Mouse (Mus musculus) MN1 (cell line): Measurements from ENCODE around the gene Tomm20.

Experiments
- DNase-seq: peaks from one replicate; pipeline ENCODE4 v3.0.0-alpha.2; 2016; ENCODE audit warnings: low spot score

Gene Tomm20

DNA sequence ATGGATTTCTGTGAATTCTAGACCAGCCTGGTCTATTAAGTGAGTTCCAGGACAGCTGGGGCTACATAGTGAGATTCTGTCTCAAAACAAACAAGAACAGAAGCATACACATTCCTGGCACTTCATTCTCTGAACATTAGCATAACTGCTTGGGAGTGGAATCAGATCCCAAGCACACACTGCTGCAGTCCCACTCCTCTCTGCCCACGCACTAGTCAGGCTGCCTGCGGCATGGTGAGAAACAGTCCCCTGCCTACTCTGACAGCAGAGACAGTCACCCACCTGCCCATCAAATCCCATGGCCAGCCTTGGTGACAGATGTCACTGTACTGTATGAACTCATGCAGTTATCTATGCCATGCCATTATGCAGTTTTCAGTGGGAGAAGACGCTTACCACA is 15.9 kb upstream of the Tomm20 start:
- no peak for DNase-seq

DNA sequence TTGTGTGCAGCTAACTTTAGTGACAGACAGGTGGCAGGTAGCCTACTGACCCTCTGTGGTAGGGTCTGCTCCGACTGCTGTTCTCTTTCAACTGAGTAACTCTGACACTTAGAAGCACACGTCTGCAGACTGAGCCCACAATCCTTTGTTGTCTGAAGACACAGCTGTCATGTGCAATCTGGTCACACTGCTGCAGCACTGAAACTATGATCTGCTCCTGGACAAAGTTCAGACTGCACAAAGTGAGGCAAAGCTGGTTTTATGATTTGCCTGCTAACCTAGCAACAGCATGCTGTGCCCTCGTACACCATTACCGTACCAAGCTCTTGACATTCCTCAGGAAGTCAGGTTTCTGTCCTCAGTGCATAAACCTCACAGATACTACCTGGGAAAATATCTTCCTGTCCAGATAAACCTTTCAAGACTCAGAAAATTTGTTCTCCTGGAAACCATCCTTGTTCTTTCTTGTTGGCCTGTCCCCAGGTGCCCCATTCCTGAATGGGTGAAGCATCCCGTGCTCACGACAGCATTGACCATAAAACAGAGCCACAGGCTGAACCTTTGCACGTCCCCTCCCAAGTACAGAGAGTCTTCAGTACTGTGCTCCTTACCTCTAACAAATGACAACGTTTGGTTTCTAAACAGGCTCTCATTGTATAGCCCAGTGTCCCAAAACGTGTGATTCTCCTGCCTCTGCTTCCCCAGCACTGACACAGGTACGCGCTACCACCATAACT is 6.4 kb upstream of the Tomm20 start:
- DNase-seq: no peak

DNA sequence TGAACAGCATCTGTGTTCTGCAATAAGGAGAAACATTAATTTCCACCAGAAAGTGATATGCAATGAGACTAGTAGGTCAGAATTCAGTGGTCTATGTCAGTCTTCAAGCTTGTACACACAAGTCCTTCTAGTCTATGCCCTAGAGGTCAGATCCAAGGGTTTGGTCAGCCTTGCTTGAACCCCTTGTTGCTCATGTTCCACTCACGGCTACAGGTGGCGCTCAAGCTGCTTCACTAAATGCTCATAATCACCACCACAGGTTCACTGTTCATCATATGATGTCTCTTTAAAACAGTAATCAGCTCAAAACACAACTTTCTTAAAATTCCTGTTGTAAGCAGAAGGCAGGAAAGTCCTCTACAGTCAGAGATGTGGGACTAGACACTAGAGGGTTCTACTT is 3.9 kb upstream of the Tomm20 start:
- DNase-seq: no peak

DNA sequence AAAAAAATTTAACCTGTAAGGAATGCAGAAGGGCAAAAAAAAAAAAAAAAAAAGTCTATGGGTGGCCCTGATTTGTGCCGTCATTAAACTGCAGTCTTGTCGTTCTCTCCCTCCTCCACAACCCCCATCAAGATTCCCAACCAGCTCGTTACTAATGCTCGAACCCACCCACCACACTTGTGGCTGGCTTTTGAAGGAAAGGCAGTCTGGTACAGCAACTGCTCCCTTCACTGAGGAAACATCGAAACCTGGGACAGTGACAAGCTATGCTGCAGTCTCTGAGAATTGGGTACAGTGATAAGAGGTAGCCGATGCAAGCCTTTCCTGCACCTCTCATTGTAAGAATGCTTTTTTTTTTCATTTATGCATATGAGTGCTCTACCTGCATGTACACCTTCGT is 800 bp upstream of the Tomm20 start:
- no peak for DNase-seq

DNA sequence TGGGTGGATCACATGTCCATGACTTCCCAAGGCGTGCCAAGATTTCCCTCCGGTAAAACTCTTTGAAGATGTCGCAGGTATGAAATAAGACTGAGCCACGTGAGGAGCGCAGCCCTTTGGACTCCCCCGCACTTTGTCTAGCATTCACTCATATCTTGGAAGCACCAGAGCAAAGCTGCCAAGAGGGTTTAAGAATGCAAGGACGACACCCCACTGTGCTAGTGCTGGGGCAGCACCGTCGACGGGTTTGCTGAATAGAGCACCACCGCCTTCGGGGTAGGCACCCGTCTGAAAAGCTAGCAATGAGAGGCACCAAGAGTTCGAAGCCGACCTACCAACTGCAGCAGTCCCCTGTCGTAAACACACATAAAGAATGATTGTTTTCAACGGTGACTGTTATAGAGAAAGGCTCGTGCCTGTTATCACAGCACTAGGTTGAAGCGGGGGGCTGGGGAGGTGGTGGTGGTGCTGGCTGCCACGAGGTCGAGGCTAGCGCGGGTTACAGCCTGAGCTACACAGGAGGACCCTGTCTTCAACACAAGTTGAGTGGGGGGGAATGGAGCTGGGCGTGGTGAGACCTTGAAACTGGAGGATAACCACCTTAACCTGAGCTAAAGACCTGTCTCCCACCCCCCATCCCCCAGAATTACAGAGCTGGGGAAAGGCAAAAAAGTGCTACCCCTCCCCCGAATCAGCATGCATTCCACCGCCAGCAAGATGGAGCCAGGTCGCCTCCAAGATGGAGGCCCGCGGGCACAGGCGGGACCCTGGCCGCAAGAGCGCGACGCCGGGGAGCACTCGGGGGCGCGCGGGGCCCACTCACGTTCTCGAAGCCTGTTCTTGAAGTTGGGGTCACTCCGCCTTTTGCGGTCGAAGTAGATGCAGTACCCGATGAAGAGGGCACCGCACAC is 608 bp downstream of the Tomm20 start:
- DNase-seq: peak; percentile 78

DNA sequence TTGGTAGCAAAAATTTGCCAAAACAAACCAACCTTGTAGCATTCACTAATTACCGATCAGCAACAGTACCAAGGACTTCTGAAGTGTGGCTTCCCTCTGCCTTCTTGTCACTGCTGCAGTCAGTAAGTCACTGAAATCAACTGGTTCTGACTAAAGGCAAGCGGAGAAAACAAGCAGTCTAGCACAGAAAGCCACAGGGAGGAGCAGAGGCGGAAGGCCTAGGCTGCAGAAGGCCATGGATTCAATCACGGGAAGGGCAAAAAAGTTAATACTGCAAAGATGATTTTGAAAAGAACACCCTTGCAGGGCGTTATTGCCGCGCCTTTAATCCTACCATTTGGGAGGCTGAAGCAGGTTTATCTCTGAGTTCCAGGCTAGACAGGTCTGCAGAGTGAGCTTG is 2.1 kb downstream of the Tomm20 start:
- no peak for DNase-seq

DNA sequence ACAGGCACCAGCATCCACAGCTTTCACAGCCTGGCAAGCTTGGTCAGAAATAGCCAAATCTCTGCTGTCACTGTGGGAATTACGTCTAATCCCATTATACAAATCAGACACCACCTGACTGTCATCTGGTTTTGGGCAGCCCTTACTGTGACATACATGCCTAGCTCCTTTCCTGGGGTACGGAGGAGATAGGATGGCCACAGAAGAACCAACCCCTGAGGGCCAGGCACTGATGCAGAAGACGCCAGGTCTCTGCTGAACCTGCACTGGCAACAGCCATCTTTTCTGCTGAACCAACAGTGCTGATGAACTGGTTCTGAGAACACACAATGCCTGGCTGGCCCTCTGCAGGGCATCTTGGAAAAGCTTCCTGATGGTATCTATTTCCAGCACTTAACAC is 8.3 kb downstream of the Tomm20 start:
- peak; percentile 67 for DNase-seq

DNA sequence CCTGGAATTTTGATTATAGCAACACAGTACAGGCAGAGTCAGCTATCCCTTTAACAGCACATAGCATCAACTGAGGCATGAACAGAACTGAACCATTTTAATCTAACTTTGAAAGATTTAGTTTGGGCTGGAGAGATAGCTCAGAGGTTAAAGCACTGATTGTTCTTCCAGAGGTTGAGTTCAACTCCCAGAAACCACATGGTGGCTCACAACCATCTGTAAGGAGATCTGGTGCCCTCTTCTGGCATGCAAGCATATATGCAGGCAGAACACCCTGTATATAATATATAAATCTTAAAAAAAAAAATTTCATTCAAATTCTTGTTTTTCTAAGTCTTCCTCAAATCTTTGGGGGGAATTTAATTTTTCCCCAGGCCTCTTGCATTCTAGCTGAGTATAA is 9.7 kb downstream of the Tomm20 start:
- peak; percentile 51 for DNase-seq

DNA sequence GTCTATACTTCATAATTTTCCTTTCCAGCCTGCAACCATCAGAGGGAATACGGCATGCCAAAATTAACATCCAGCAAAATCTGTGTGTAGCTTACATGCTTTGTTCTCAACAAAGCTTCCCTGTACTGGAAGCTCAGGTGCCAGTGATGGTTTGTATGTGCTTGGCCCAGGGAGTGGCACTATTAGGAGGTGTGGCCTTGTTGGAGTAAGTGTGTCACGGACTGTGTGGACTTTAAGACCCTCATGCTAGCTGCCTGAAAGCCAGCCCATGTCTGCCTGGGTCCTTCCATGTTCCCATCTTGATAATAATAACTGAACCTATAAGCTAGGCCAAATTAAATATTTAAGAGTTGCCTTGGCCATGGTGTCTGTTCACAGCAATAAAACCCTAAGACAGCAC is 10.3 kb downstream of the Tomm20 start:
- no peak for DNase-seq

DNA sequence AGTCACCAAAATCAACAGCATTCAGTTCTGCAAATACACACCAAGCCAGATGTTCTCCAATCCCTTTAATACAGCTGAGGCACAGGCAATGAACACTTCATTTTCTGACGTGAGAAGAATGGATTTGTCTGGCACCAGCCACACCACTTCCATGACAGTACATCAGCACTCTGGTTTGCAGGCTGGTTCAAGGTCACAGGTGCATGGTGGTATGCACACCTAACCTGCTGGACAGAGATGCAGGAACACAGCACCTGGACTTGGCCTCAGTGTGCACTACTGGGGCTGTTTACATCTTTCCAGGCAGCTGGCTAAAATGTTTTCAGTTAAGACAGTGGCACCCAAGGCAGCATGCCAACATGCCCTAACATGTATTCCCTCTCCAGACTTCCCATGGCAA is 13.0 kb downstream of the Tomm20 start:
- DNase-seq: no peak

DNA sequence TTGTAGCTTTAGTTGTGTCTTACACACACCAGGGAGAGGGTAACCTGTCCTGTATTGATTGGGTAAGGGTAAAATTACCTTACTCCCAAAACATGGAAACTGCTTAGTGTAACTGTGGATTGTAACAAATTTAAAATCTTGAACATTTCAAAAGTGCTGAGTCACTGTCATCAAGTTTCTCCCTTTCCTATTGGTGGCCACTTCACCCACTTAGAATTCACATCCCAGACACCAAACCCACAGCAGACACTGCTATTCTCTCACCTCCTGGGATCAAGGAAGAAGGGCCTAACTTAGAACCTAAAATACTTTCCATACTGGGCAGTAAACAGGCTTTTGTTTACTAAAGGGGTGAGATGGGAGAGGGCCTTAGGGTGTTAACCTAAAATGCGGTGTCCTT is 13.4 kb downstream of the Tomm20 start:
- DNase-seq: no peak

DNA sequence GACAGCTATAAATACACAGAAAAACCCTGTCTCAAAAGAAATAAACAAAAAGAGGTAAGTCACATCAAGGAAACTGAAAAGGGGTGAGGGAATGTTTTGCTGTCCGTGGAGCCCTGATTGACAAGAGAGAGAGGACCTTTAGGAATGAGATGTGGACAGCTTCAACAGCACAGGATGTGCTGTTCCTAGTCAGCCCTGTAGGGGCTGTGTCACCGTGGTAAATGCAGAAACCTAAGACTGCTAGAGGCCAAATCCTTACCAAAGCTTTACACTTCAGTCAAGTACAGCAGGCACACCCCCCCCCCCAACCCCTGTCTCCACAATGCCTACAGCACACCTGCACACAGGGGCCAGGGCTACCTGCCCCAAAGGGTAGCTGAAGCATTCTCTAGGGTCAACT is 13.9 kb downstream of the Tomm20 start:
- DNase-seq: peak; percentile 68

DNA sequence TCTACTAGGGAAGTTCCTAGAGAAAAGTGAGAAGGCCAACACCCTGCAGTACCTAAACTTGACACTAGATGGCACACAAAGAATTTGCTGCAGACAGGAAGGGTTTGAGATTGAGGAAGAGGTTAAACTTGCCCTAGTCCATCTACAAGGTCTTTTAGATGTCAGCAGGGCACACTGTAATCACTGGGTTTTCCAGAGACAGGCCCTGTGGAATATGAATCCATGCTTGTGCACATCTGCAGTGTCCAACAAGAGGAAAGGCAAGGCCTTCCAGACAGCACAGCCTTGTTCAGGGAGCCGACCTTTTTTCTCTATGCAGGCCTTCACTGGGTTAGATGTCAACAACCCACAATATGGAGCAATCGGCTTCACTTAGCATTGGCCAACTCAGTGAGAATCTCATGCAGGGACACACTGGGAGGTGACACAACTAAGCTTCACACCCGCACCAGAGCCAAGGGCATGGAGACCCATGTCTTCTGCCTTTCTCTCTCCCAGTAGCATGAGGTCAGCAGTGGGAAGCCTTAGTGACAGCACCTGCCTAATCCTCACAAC is 16.0 kb downstream of the Tomm20 start:
- peak; percentile 86 for DNase-seq

DNA sequence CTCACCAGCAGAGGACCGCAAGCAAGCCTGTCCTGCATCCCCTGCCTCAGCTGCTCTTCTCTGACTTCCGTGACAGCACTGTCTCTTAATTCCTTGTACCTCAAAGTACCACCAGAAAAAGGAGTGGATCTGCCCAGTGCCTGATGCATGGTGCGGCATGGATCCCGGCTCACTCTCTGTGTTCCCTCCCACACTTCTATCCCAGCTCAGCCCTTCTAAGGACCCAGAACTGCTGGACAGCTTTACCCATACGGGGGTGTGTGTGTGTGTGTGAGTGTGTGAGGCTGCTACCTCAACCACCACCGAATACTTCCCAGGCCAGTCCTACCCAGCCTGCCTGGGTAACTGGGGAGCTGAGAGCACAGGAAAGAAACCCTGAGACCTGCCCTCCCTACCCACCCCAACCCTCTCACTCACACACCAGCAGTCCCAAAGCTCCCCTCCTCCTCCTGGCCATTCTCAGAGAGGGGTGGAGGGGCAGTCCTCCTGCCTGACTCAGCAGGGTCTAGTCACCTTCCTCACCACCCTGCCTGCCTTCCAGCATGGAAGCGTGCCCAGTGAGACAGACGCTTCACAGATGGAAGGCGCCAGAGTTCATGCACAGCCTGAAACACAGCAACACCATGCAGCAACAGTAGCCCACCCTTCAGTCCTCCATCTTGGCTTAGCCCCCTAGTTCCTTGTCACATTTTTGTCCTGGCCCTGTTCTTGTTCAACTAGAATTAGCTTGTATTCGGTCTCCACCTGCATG is 16.7 kb downstream of the Tomm20 start:
- DNase-seq: no peak

DNA sequence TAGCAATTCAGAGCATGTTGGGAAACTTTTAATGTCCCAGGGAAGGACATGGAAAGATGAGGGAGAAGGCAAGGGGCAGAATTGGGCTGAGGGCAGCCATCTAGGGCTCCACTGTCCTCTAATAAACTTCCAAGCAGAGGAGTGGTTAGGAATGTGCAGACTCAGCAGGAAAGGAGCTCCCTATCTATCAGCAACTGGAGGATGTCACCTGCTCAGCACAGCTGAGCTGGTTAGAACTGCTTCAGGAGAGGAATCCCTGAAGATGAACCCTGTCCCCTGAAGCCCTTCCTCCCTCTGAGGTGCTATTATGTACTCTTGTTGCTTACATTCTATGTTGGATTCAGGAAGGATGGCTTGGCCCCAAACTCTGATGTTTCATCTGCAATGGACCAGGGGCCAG is 17.6 kb downstream of the Tomm20 start:
- no peak for DNase-seq

DNA sequence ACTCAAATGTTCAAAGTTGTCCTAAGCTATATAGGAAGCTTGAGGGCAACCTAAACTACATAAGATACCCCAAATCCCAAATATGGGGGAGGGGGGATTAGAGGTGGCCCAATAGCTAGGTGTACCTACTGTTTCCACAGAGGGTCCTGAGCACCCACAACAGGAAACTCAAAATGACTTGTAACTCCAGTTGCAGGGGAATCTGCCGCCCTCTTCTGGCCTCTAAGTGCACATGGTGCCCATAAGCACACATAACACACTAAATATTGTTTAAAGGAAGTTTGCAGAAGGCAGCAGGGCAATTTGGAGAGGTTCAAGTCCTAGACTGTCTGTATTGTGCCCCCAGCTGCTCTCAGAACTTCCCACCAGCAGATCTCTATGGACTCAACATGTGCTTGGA is 18.6 kb downstream of the Tomm20 start:
- DNase-seq: no peak

DNA sequence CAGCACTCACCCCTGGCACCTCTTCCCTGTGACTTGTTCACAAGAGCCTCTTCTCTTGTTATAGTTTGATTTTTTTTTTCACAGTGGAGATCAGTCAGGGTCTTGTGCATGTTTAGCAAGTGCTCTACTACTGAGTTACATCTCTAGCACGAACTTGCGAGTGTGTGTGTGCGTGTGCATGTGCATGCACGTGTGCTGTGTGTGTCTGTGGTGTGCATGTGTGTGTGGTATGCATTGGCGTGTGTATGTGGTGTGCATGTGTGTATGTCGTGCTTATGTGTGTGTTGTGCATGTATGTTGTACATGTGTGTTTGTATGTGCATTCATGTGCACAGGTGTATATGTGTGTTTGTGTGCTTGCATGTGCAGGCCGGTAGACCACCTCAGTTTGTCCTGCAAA is 22.7 kb downstream of the Tomm20 start:
- DNase-seq: no peak

DNA sequence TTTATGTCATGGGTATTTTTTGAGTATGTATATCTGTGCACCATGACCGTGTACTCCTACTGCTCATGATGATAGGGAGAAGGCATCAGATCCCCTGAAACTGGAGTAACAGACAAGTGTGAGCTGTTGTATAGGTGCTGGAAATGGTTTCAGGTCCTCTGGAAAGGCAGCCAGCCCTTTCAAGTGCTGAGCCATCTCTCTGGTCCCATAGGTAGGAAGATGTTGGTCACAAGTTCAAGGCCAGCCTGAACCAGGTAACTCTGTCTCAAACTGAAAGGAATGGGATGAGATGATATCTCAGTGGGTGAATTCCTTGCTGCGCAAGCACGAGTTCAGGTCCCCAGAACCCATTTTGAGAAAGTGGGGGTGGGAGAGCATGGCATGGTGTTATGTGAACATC is 24.2 kb downstream of the Tomm20 start:
- no peak for DNase-seq

DNA sequence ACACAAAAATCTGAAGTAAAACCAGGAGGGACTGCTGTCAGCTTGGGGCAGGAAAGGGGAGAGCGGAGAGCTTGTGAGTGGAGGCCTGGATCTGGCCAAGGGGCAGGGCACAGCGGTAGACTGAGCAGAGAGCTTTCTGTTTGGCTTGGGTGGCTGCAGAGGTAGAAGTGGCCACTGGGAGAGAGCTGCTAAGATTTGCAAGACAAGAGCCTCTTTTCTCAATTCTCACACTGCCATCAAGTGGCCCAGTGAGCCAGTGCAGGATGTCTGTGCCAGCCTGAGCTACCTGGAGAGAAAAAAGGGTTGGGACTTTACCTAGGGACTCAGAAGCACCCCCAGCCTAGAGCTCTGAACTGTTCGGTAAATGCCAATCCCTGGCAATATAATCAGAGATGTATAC is 24.8 kb downstream of the Tomm20 start:
- peak; percentile 94 for DNase-seq

DNA sequence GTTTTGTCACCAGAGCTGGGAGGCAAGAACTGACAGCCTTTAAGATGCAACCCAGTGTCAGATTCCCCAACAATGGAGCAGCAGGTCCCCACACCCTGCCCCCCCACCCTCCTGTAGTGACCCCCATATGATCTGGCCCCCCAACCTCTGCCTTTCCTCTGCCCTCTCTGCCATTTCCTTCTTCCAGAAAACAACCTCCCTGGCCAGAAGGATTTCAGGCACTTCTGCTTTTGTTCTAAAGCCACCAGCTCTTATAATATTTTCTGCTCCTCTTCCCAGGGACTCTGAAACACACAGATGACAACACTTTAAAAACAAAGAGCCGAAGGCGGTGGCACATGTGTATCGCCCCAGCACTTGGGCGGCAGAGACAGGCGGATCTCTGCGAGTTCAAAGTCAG is 25.3 kb downstream of the Tomm20 start:
- DNase-seq: no peak

DNA sequence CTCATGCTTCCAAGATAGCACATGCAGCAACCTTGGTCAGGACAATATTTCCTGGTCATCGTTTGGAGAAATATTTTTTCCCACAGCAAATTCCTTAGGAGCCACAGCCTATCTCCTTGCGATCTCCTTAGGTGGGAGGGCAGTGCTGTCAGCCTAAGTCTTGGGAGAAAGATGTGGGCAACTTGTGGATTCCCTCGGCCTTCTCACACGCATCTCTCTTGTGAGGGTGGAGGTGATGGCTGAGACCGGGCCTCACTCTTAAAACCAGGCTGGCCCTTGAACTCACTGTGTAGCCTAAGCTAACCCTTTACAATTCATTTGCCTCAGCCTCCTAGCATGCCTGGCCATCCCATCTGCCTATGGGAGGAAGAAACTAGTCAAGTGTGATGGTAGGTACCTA is 25.9 kb downstream of the Tomm20 start:
- no peak for DNase-seq

DNA sequence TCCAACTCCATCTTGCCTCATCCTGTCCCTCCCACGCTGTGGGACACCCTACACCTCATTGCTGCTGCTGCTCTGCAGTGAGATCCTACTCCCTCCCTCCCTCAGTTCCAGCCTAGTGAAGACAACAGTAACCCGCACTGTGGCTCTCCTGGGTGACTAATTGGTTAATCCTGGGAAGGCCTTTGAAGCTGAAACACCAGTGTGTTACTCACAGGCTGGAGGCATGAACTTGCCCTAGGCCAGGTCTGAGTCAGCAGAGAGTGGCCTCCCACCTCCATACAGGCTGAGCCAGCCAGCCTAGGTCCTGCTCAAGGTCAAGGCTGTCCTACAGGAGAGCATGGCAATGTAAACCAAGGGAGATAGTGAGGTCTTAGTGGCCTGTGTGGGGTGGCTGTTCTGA is 26.4 kb downstream of the Tomm20 start:
- peak; percentile 50 for DNase-seq

DNA sequence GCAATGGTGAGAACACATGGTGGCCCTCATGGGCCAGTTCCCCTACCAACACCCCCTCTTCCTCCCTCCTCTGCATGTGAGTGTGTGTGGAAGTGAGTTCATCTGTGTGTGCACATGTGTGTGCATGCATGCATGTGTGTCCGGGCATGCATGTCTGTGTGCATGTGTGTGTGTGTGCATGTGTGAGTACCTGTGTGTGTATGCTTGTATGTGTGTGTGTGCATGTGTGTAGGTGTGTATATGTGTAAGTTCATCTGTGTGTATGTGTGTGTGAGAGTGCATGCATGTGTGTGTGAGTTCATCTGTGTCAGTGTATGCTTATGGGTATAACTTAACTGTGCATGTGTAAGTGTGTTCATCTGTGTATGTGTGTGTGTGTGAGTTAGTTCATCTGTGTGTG is 27.3 kb downstream of the Tomm20 start:
- DNase-seq: no peak
